Mouse (Mus musculus) lung, embryonic 14.5 days (tissue): ENCODE results near the gene Pou2af1. TPM values are rescaled to one million over a fixed set of nuclear protein-coding genes. Genes with fewer than 3 reads are reported as not detected.
A peak's percentile ranks its signal among the peaks of the same experiment; 100 is the strongest.

Experiments used
- ATAC-seq: fragments of 200-750 bp; cut with Nextera tagmentation; 2 replicates; pipeline ENCODE4 v1.8.0; 2017; ENCODE audit warnings: mild to moderate bottlenecking, moderate TSS enrichment, moderate library complexity; ENCODE audit not compliant: insufficient read depth
- DNase-seq: peaks from one replicate; pipeline ENCODE4 v3.0.0-alpha.2; 2015
- H3K27ac ChIP-seq: fragments of 300-500 bp; sonication (generic); 2 replicates; pipeline ENCODE4 v1.5.1; 2014; ENCODE audit warnings: low read depth, mild to moderate bottlenecking, moderate library complexity
- H3K27me3 ChIP-seq: fragments of 300-500 bp; sonication (generic); 2 replicates; pipeline ENCODE4 v1.6.1; 2014; ENCODE audit warnings: low read length, control low read depth; ENCODE audit not compliant: insufficient read depth
- H3K36me3 ChIP-seq: fragments of 300-500 bp; sonication (generic); 2 replicates; pipeline ENCODE4 v1.6.1; 2014; ENCODE audit warnings: control low read depth; ENCODE audit not compliant: insufficient read depth
- H3K4me1 ChIP-seq: fragments of 300-500 bp; sonication (generic); 2 replicates; pipeline ENCODE4 v1.6.1; 2014; ENCODE audit warnings: antibody characterized with exemption, control low read depth; ENCODE audit not compliant: insufficient read depth
- H3K4me2 ChIP-seq: fragments of 300-500 bp; sonication (generic); 2 replicates; pipeline ENCODE4 v1.6.1; 2014; ENCODE audit warnings: mild to moderate bottlenecking
- H3K4me3 ChIP-seq: fragments of 300-500 bp; sonication (generic); 2 replicates; pipeline ENCODE4 v1.5.1; 2014; ENCODE audit warnings: low read depth, low read length
- H3K9ac ChIP-seq: fragments of 300-500 bp; sonication (generic); 2 replicates; pipeline ENCODE4 v1.6.1; 2014
- H3K9me3 ChIP-seq: fragments of 300-500 bp; sonication (generic); 2 replicates; pipeline ENCODE4 v1.6.1; 2016; ENCODE audit warnings: low read depth, low read length, control low read depth
- CTCF ChIP-seq: IDR thresholded peaks from 2 replicates; pipeline ENCODE4 v1.5.1; 2016; ENCODE audit warnings: antibody characterized with exemption, low read depth
- WGBS: fragments of 180-500 bp; shearing (Covaris S2); extraction: QIAGEN DNeasy Blood & Tissue Kit; methylation state at CpG from one replicate; pipeline ENCODE4 v1.1.7; 2014; 5-methylcytosine and 5-hydroxymethylcytosine counted together
- polyA plus RNA-seq: library from polyadenylated mRNA; unstranded; fragments of >200 nt; fragmentation: Nextera tagmentation; extraction: Ambion mirVana; gene quantifications from 2 replicates; pipeline ENCODE4 v1.2.1, GENCODE M21; 2014

The Pou2af1 gene
- polyA plus RNA-seq = not detected in 2 replicates

DNA sequence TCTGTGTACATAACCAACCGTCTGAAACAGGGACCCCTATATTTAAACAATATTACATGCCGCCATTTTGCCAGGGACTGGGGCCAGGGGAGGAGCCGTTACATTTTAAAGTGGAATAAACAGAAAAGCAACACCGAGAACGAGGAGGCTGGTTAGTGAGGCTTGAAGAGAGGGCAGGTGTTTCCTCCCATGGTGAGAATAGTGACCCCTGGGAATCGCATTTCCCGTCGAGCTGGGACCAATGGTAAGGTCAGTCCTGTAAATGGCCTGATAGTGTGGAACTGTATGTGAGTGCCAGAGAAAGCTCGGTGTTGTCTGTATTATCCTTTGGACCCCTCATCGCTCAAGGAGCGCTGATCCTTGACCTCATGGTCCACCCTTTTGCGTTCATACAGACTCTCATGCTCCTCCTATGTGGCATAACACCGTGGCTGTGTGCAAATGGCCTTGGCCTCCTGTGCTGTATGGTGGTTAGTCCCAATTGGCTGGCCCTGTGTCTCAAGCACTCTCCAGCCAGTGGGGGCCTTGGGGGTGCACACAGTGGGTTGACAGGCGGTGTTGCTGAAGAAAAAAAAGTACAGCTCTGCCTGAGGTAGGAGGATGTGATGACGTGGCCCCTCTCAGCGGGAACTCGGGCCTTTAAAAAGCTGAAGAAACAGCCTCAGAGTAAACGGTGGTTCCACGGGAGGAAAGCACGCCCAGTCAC, at the start of gene Pou2af1:
Pou2af1 (plus strand) TSS at position 686 of the 706 bp plus-strand sequence.
- WGBS = 66% methylated on average over 20 of the region's 20 CpGs
- H3K36me3 ChIP-seq = no peaks in the 10 kb centered on the region
- H3K4me1 ChIP-seq = no peaks in the 10 kb centered on the region
- no peak within 1 kb of the TSS for H3K27ac ChIP-seq
- DNase-seq = no peak
- no peak for TF ChIP-seq CTCF
- H3K9me3 ChIP-seq = no peaks in the 10 kb centered on the region
- no peak for ATAC-seq
- H3K9ac ChIP-seq = no peak within 1 kb of the TSS
- H3K4me2 ChIP-seq = no peak within 1 kb of the TSS
- no peaks in the 10 kb centered on the region for H3K27me3 ChIP-seq
- H3K4me3 ChIP-seq = no peak within 1 kb of the TSS

DNA sequence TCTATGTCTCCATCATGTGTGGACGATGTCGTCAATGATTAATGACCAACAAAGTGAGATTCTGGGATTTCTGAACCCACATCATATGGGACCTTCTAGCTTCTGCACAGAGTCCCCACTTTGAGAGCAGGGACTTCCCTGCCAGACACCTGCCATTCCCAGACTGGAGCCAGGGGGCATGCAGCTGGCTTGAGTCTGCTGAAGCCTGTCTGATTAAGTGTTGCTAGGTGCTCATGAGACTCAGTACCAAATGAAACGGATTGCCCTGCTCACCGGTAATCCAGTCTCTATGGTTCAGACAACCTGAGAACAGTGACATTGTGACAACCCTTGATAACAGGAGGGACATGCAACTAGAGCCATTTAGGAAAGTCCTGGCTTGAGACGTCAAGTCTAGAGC, 49.5 kb upstream of the Pou2af1 start:
- peak; percentile 30; the same call in 1 of the 2 replicates for TF ChIP-seq CTCF
- ATAC-seq = no peak
- no peak overlapping the region for H3K9ac ChIP-seq
- H3K9me3 ChIP-seq = no peaks in the 10 kb centered on the region
- H3K27me3 ChIP-seq = 0 out of 2 replicates have a peak, but pooled peaks cover 6% of the 10 kb centered on the region
- no peak overlapping the region for H3K27ac ChIP-seq
- 81% methylated on average over 5 of the region's 5 CpGs for WGBS
- no peak for DNase-seq
- no peak overlapping the region for H3K4me2 ChIP-seq
- H3K4me3 ChIP-seq = no peak overlapping the region
- 0 out of 2 replicates have a peak, but pooled peaks cover 5% of the 10 kb centered on the region for H3K4me1 ChIP-seq
- no peaks in the 10 kb centered on the region for H3K36me3 ChIP-seq

DNA sequence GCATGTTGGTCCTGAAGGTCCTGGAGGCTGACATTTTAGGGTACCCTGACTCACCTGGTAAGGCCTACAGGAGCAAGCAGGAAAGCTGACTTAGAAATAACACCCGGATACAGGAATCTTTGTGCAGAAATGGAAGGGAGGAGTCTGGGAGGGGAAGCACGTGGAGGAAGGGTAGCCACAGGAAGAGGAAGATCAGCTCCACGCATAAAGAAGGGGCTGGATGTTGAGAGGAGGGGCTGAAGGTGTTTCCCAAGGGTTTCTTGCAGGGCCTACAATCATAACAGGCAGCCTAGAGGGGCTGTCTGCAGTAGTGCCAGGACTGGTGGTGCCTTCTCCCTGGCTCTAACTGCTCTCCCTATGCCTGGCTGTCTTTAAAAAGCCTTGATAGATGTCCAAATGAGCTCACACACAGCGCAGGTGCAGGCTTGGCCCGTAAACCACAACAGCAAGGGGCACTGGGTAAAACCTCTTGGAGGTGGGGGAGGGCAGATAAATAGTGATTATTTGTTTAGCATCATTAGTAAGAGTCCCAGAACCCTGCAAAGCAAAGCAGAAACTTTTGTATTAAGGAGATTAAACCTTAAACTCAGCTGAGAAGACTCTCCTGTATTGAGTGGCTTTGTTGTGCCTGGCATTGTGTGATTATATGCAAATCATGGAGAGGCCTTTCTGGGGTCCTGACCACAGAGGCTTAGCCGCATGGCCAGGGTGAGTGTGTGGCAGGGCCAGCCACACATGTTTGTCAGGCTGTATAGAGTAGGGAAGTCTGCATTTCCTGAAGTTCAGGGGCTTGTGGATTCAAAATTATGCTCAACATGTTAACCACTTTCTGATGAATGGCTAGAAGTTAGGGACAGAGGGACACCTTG, 48.0 kb upstream of the Pou2af1 start, which contains the start of gene Gm32742:
Gm32742 (minus strand) TSS at position 206 of the 869 bp plus-strand sequence.
- 35% methylated on average over 6 of the region's 6 CpGs for WGBS
- Histone ChIP-seq H3K4me1 (0 out of 2 replicates have a peak, but pooled peaks cover 5% of the 10 kb centered on the region), H3K4me2 (no peak within 1 kb of the TSS), H3K4me3 (no peak within 1 kb of the TSS), H3K36me3 (no peaks in the 10 kb centered on the region), H3K27ac (no peak within 1 kb of the TSS), H3K9me3 (no peaks in the 10 kb centered on the region), H3K9ac (no peak within 1 kb of the TSS), H3K27me3 (no peaks in the 10 kb centered on the region)
- TF ChIP-seq CTCF = no peak
- ATAC-seq = no peak
- no peak for DNase-seq

DNA sequence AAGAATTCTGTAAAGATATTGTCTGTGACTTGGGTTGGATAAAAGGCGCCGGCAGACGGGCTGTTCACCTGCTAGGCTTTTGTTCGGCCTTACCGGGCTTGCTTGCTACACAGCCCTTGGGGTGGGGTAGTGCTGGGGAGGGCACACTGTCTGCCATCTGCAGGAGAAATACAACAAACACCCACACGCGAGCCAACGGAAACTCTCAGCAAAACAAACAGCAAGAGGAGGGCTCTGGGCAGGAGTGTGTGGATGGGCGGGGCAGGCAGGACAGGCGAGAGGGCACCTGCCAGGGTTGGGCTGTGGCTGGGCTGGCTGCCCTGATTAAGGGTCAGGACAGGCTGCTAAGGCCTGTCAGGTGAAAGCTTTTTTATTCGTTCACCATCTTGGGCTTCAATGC, 45.6 kb upstream of the Pou2af1 start:
- peak overlapping the region; percentile 63 for H3K27ac ChIP-seq
- ATAC-seq (peak; percentile 43), DNase-seq (peak; percentile 23)
- H3K4me1 ChIP-seq = 0 out of 2 replicates have a peak, but pooled peaks cover 5% of the 10 kb centered on the region
- no peak overlapping the region for H3K9ac ChIP-seq
- TF ChIP-seq CTCF = no peak
- H3K4me2 ChIP-seq = no peak overlapping the region
- H3K36me3 ChIP-seq = no peaks in the 10 kb centered on the region
- no peaks in the 10 kb centered on the region for H3K9me3 ChIP-seq
- H3K4me3 ChIP-seq = no peak overlapping the region
- H3K27me3 ChIP-seq = no peaks in the 10 kb centered on the region
- 47% methylated on average over 11 of the region's 11 CpGs for WGBS

DNA sequence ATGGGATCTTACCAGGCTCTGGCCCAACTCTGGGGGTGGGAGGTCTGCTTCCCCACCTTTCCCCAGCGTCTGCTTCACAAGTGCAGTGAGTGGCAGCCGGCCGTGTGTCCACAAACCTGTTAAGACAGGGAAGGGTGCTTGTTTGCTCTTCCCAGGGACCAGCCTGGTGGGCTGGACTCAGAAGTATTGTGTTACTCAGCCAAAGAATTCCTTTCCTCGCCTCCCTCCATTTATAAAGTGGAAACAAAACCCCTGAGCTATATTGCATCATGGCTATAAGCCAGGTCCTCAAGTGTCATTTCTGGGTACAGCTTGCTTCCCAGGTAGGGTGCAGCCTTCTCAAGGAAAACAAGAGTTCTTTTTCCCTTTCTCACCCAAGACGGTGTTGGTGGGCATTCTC, 44.8 kb upstream of the Pou2af1 start:
- no peak overlapping the region for H3K4me3 ChIP-seq
- no peaks in the 10 kb centered on the region for H3K36me3 ChIP-seq
- WGBS = 51% methylated on average over 5 of the region's 5 CpGs
- H3K27me3 ChIP-seq = no peaks in the 10 kb centered on the region
- peak; percentile 83 for ATAC-seq
- H3K27ac ChIP-seq = peak overlapping the region; percentile 63
- no peaks in the 10 kb centered on the region for H3K9me3 ChIP-seq
- H3K9ac ChIP-seq = no peak overlapping the region
- no peak for TF ChIP-seq CTCF
- peak; percentile 61 for DNase-seq
- H3K4me2 ChIP-seq = no peak overlapping the region
- H3K4me1 ChIP-seq = 0 out of 2 replicates have a peak, but pooled peaks cover 5% of the 10 kb centered on the region

DNA sequence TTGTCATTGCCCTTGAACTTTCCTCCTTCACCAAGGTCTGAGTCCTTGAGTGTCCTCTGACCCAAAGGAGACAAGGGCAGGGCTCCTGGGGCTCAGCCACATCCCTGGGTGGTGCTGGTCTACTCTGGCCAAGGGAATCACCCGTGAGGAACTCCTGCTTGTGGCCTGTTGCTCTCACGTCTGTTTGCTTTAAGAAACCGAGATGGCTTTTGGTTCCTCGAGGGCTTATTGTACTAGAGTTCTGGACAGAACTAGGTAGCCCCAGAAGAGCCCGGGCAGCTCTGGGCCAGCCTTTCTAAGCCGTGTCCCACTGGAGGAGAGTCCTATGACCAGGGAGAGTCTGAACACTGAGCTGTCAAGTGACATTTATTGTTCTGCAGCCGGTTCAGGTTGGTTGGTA, 44.4 kb upstream of the Pou2af1 start:
- H3K27me3 ChIP-seq = no peaks in the 10 kb centered on the region
- no peak overlapping the region for H3K4me2 ChIP-seq
- no peaks in the 10 kb centered on the region for H3K36me3 ChIP-seq
- 0 out of 2 replicates have a peak, but pooled peaks cover 5% of the 10 kb centered on the region for H3K4me1 ChIP-seq
- peak overlapping the region; percentile 52 for H3K27ac ChIP-seq
- H3K9me3 ChIP-seq = no peaks in the 10 kb centered on the region
- TF ChIP-seq CTCF = no peak
- peak; percentile 15; the same call in 1 of the 2 replicates for ATAC-seq
- DNase-seq = no peak
- WGBS = 59% methylated on average over 7 of the region's 7 CpGs
- no peak overlapping the region for H3K9ac ChIP-seq
- no peak overlapping the region for H3K4me3 ChIP-seq

DNA sequence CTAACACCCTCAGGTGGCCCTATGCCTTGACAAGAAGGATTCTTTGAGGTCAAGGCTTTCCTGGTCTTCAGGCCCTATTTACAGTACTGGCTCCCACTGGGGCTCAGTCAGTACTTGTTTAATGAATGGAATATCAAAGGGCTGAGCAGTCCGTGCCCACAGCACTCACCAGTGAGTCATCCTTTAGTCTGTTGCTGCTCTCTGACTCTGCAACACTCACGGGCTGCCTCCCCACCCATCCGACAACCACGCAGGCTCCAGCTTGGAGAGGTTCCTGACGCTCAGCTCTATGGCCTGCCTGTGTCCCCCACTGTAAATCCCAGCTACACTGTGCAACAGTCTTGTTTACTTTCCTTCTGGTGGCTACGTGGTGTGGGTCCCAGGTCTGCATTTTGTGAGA, 43.2 kb upstream of the Pou2af1 start:
- Histone ChIP-seq H3K4me2 (no peak overlapping the region), H3K4me1 (peaks cover 5% of the 10 kb centered on the region; the same call in 1 of the 2 replicates), H3K4me3 (no peak overlapping the region), H3K27me3 (no peaks in the 10 kb centered on the region), H3K9ac (no peak overlapping the region), H3K27ac (no peak overlapping the region), H3K9me3 (no peaks in the 10 kb centered on the region), H3K36me3 (no peaks in the 10 kb centered on the region)
- 55% methylated on average over 6 of the region's 6 CpGs for WGBS
- no peak for DNase-seq
- no peak for TF ChIP-seq CTCF
- no peak for ATAC-seq
